Mouse (Mus musculus): ENCODE data around the gene Plxna4. TPM values are rescaled to one million over a fixed set of nuclear protein-coding genes. Genes with fewer than 3 reads are reported as not detected.

The Plxna4 gene
- 8.3 and 9.0 TPM in 2 replicates for polyA plus RNA-seq (2021; fragmentation: Nextera tagmentation)
- long read RNA-seq, experiment 1, partial matches to known transcripts, result 3 of 30 reads
- long read RNA-seq, experiment 1, other reads (novel, unspliced or antisense), result 27 of 30 reads
- long read RNA-seq, experiment 2, partial matches to known transcripts, result 5 of 66 reads
- long read RNA-seq, experiment 2, other reads (novel, unspliced or antisense), result 61 of 66 reads

GRCm38 (mm10) chr6:32588056-32588671 is at the start of gene Plxna4:
Plxna4 (minus strand) TSS chr6:32588192.

